Mouse (Mus musculus) midbrain, postnatal 0 days (tissue): Measurements from ENCODE around the gene Nmrk2. TPM values are rescaled to one million over a fixed set of nuclear protein-coding genes. Genes with fewer than 3 reads are reported as not detected.

Source experiments
- ATAC-seq: fragments of 200-750 bp; cut with Nextera tagmentation; 2 replicates; pipeline ENCODE4 v1.8.0; 2017; ENCODE audit warnings: moderate number of reproducible peaks, mild to moderate bottlenecking, moderate TSS enrichment, moderate library complexity; ENCODE audit not compliant: low FRiP score
- DNase-seq: peaks from one replicate; pipeline ENCODE4 v3.0.0-alpha.2; 2015; ENCODE audit warnings: low spot score
- H3K27ac ChIP-seq: fragments of 300-500 bp; sonication (generic); 2 replicates; pipeline ENCODE4 v1.5.1; 2014; ENCODE audit warnings: low read depth, mild to moderate bottlenecking, low read length, mixed read lengths
- H3K27me3 ChIP-seq: fragments of 300-500 bp; sonication (generic); 2 replicates; pipeline ENCODE4 v1.6.1; 2014; ENCODE audit warnings: low read length, control low read depth, mixed read lengths; ENCODE audit not compliant: insufficient read depth
- H3K36me3 ChIP-seq: fragments of 300-500 bp; sonication (generic); 2 replicates; pipeline ENCODE4 v1.6.1; 2014; ENCODE audit warnings: low read length, control low read depth, mixed read lengths; ENCODE audit not compliant: insufficient read depth
- H3K4me1 ChIP-seq: fragments of 300-500 bp; sonication (generic); 2 replicates; pipeline ENCODE4 v1.6.1; 2014; ENCODE audit warnings: mild to moderate bottlenecking, control low read depth, antibody characterized with exemption, low read length, mixed read lengths; ENCODE audit not compliant: insufficient read depth
- H3K4me2 ChIP-seq: fragments of 300-500 bp; sonication (generic); 2 replicates; pipeline ENCODE4 v1.6.1; 2014; ENCODE audit warnings: low read depth, mild to moderate bottlenecking, low read length, mixed read lengths; ENCODE audit not compliant: poor library complexity, severe bottlenecking
- H3K4me3 ChIP-seq: fragments of 300-500 bp; sonication (generic); 2 replicates; pipeline ENCODE4 v1.5.1; 2014; ENCODE audit warnings: low read depth, mild to moderate bottlenecking, low read length, moderate library complexity
- H3K9ac ChIP-seq: fragments of 300-500 bp; sonication (generic); replicated peaks from 2 replicates; pipeline ENCODE4 v1.6.1; 2014; ENCODE audit warnings: mild to moderate bottlenecking, low read length, moderate library complexity, mixed read lengths; ENCODE audit not compliant: poor library complexity, severe bottlenecking
- H3K9me3 ChIP-seq: fragments of 300-500 bp; sonication (generic); 2 replicates; pipeline ENCODE4 v1.6.1; 2016; ENCODE audit warnings: low read length, control low read depth
- CTCF ChIP-seq: IDR thresholded peaks from 2 replicates; pipeline ENCODE4 v1.5.1; 2016; ENCODE audit warnings: antibody characterized with exemption, mild to moderate bottlenecking
- WGBS: fragments of 180-500 bp; shearing (Covaris S2); extraction: QIAGEN DNeasy Blood & Tissue Kit; methylation state at CpG from one replicate; pipeline ENCODE4 v1.1.7; 2014; 5-methylcytosine and 5-hydroxymethylcytosine counted together
- polyA plus RNA-seq: library from polyadenylated mRNA; unstranded; fragments of >200 nt; fragmentation: Nextera tagmentation; extraction: Ambion mirVana; gene quantifications from 2 replicates; pipeline ENCODE4 v1.2.1, GENCODE M21; 2015
- total RNA-seq: library from RNA; depleted of rRNA; stranded (reverse); fragments of >200 nt; gene quantifications from 2 replicates; pipeline ENCODE4 v1.2.3, GENCODE M21; 2014

The Nmrk2 gene
- total and polyA plus RNA-seq, 2 experiments from 2014 or later: 0.14 TPM; not detected in 1

DNA sequence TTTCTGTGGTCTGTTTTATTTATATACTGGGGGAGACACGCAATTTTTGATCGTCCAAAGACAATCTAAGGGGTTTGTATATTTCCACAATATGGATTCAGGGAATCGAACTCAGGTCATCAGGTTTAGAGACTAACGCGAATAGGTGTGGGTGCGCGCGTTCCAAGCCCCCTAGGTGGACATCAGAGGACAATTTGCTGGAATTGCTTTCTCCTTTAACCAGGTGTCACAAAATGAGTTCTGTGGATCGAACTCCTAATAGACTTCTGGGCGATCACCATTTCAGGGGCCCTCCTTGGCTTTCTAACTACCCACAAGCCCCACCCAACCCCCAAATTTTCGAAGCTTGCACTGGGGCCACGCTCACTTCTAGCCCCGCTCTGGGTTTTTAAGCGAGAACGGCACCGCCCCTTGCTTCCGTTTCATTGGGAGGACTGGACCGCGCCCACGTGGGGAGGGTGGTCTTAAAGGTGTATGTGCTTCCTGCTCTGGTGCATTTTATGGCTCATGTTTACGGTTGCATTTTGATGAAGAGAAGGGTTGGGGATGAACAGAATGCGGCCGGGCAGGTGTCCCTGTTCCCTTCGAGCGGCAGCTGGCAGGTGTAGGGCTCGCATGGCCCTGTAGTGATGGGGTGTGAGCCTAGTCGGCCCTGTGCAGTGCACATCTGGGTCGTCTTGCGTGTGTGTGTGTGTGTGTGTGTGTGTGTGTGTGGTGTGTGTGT is 33.2 kb downstream of the Nmrk2 start:
- H3K4me2 ChIP-seq: peak overlapping the region; percentile 79

DNA sequence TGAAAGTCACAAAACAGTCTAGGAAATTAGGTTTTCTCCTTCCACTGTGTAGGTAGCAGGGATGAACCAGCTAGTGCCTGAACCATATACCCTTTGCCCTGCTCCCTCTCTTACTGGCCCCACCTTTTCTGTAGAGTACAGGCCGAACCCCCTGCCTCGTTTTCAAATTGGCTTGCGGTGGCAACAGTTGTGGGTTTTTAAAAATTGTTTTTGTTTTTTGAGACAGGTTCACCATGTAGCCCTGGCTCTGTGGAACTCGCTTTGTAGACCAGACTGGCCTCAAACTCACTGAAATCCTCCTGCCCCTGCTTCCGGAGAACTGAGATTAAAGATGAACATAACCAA is 33.8 kb downstream of the Nmrk2 start:
- DNase-seq (no peak), ATAC-seq (peak; percentile 57)
- no peak for TF ChIP-seq CTCF
- H3K4me3 ChIP-seq: peak overlapping the region; percentile 80
- peaks cover 9% of the 10 kb centered on the region for H3K36me3 ChIP-seq
- H3K9me3 ChIP-seq: no peaks in the 10 kb centered on the region
- 0 out of 2 replicates have a peak overlapping the region, but pooled peaks have one; percentile 62 for H3K9ac ChIP-seq
- peaks cover 7% of the 10 kb centered on the region; the same call in 1 of the 2 replicates for H3K4me1 ChIP-seq
- WGBS: 8% methylated on average over 5 of the region's 5 CpGs
- peak overlapping the region; percentile 79 for H3K4me2 ChIP-seq
- no peaks in the 10 kb centered on the region for H3K27me3 ChIP-seq
- peak overlapping the region; percentile 68 for H3K27ac ChIP-seq

More for the DNA sequence above, 33.2 kb downstream of the Nmrk2 start:
- Histone ChIP-seq H3K27ac (peak overlapping the region; percentile 68), H3K9ac (peak overlapping the region; percentile 62), H3K36me3 (peaks cover 5% of the 10 kb centered on the region), H3K4me3 (peak overlapping the region; percentile 80), H3K9me3 (no peaks in the 10 kb centered on the region), H3K27me3 (no peaks in the 10 kb centered on the region), H3K4me1 (peaks cover 7% of the 10 kb centered on the region; the same call in 1 of the 2 replicates)
- TF ChIP-seq CTCF: no peak
- peak; percentile 85 for DNase-seq
- ATAC-seq: no peak; the same call in 1 of the 2 replicates
- WGBS: 4% methylated on average over 29 of the region's 29 CpGs

DNA sequence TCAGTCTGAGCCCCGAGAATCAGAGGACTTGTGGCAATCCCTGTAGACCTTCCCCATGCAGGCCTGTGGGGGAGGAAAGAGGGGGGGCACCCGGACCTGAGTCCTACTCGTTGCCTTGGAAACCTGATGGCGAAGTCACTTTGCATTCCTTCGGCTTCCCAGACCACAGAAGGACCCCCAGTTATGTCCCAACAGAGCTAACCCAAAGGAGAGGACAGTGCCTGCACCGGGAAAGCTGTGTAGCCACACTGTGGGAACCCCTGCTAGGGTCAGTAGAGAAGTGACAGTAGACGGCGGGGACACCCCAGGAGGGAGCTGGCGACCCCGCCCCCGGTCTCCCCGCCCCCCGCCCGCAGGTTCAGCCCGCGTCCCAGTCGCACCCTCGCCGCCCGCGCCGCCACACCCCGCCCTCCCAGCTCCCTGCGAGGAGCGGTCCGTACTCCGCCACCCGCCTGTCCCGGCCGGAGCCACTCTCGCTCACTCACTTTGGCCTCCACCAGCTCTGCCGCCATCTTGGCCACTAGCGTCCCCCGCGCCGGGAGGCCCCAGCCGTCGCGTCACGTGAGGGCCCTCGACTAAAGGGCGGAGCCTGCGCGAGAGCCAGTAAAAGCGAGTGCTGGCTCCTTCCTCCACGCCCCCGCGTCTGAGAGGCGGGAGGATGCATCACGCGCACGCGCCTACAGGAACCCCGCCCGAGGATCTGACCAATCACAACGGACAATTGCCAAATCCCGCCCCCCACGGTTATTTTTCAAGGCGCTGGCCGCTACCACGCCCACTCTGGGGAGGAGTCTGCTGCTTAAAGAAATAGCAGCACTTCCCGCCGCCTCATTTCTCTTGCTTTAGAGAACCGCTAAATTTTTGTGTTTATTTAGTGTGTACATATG is 34.4 kb downstream of the Nmrk2 start, which contains the start of gene Pias4:
Gene Pias4 (minus strand): TSS at position 724 of the 887 bp plus-strand sequence.
- Histone ChIP-seq H3K36me3 (peaks cover 12% of the 10 kb centered on the region), H3K9me3 (no peaks in the 10 kb centered on the region), H3K4me1 (peaks cover 7% of the 10 kb centered on the region; the same call in 1 of the 2 replicates), H3K27me3 (no peaks in the 10 kb centered on the region), H3K4me2 (peak within 1 kb of the TSS; percentile 88), H3K4me3 (peak within 1 kb of the TSS; percentile 80), H3K9ac (peak within 1 kb of the TSS; percentile 86), H3K27ac (peak within 1 kb of the TSS; percentile 68)
- DNase-seq (peak; percentile 100), ATAC-seq (peak; percentile 89)
- WGBS: under 1% methylated on average over 51 of the region's 64 CpGs
- TF ChIP-seq CTCF: no peak

DNA sequence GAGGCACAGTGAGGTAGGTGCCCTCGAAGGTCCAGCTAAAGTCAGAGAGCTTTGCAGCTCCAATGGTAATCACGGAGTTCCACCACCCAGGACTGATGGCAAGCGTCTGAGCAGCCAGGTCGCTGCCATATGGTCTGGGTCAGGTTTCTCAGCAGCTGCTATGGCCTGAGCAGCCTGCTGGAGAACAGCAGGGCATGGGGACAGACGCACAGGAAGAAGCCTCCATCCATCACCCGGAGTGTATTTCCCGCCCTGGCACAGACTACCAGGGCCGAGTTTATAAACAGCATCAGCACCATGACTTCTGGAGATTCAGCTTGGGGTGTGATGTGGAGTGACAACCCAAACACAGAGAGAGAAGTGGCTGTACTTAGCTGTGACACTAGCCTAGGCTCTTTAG is 36.7 kb downstream of the Nmrk2 start:
- no peak for DNase-seq
- no peak overlapping the region for H3K4me3 ChIP-seq
- ATAC-seq: no peak
- no peak overlapping the region for H3K27ac ChIP-seq
- no peak overlapping the region for H3K4me2 ChIP-seq
- H3K9me3 ChIP-seq: no peaks in the 10 kb centered on the region
- H3K27me3 ChIP-seq: no peaks in the 10 kb centered on the region
- H3K36me3 ChIP-seq: peaks cover 29% of the 10 kb centered on the region
- 84% methylated on average over 8 of the region's 8 CpGs for WGBS
- no peak for TF ChIP-seq CTCF
- H3K4me1 ChIP-seq: peaks cover 7% of the 10 kb centered on the region; the same call in 1 of the 2 replicates
- no peak overlapping the region for H3K9ac ChIP-seq

DNA sequence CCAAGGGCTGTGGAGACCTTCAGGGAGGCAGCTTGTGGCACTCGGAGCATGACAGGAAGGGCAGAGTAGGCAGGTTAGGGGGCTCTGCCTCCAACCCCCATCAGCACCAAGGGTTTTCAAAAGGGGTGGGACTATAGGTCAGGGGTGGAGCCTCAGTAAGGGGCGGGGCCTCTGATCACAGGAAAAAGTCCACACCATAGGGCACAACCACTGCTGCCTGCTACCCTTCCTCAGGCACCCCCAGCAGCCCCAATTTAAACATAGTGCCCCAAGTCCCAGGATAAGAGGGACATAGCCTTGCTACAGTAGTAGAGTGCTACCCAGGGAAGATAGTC is 39.6 kb downstream of the Nmrk2 start:
- ATAC-seq: no peak
- H3K4me3 ChIP-seq: no peak overlapping the region
- WGBS: 72% methylated on average over 2 of the region's 2 CpGs
- H3K36me3 ChIP-seq: peaks cover 45% of the 10 kb centered on the region
- H3K9ac ChIP-seq: no peak overlapping the region
- no peaks in the 10 kb centered on the region for H3K9me3 ChIP-seq
- peaks cover 7% of the 10 kb centered on the region; the same call in 1 of the 2 replicates for H3K4me1 ChIP-seq
- no peak overlapping the region for H3K4me2 ChIP-seq
- DNase-seq: no peak
- no peak overlapping the region for H3K27ac ChIP-seq
- H3K27me3 ChIP-seq: no peaks in the 10 kb centered on the region
- TF ChIP-seq CTCF: no peak
